Mouse (Mus musculus): Measurements from ENCODE around the gene Fggy.

DNA sequence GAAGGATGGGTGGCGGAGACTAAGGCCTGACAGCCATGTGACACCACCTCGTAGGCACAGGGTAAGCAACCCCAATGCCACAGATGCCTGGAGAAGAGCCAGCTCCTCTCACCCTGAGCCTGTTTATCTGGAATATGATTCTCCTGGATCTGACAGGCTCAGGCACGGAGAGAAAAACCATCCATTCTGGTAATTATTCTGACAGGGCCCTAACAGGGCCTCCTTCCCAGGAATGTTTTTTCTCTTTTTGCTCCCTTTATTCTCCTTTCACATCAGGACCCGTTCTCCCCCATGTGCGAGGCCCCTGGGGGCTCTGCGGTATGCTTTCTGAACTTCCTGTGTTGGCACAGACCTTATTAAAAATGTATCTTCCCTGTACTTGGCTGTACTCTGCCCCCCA, 94.7 kb downstream of the Fggy start:
- TF ChIP-seq POLR2A (IDR thresholded peaks at IDR 0.05; ENCODE audit: control insufficient read depth in 1 of 2, insufficient read depth in 1 of 2, low read depth in 1 of 2, low read length in 2 of 2, poor library complexity in 1 of 2) (no peak), EP300 (IDR thresholded peaks at IDR 0.05; ENCODE audit: low read depth in 1 of 2, low read length in 2 of 2) (no peak), CTCF (IDR thresholded peaks at IDR 0.05 in 2 of 3, conservative IDR thresholded peaks at IDR 0.05 in 1 of 3; ENCODE audit: control insufficient read depth in 1 of 3, insufficient read depth in 1 of 3, low read depth in 2 of 3, low read length in 3 of 3, poor library complexity in 1 of 3, severe bottlenecking in 1 of 3) (no peak), CHD2 (IDR thresholded peaks at IDR 0.05; ENCODE audit: low read length) (no peak), GATA1 (IDR thresholded peaks at IDR 0.05; ENCODE audit: low read depth, low read length) (no peak), ZMIZ1 (IDR thresholded peaks at IDR 0.05; ENCODE audit: low read depth, low read length) (no peak), E2F4 (IDR thresholded peaks at IDR 0.05; ENCODE audit: borderline replicate concordance, low read depth, low read length) (no peak), USF1 (IDR thresholded peaks at IDR 0.05; ENCODE audit: low read depth, low read length) (no peak), MAFK (IDR thresholded peaks at IDR 0.05; ENCODE audit: borderline replicate concordance, low read depth, low read length) (no peak)
